Mouse (Mus musculus) liver, embryonic 12.5 days (tissue): ENCODE results near the gene Arid2. TPM values are rescaled to one million over a fixed set of nuclear protein-coding genes. Genes with fewer than 3 reads are reported as not detected.
"Not testable (repeated sequence)": the region's sequence is repeated elsewhere in the genome, so short reads cannot be mapped to it uniquely, and the experiment has no call there.

Experiments used
- ATAC-seq: fragments of 200-750 bp; cut with Nextera tagmentation; 2 replicates; pipeline ENCODE4 v1.8.0; 2017; ENCODE audit warnings: moderate number of reproducible peaks, mild to moderate bottlenecking, moderate library complexity
- H3K27ac ChIP-seq: fragments of 300-500 bp; sonication (generic); 2 replicates; pipeline ENCODE4 v1.5.1; 2016; ENCODE audit warnings: mild to moderate bottlenecking
- H3K27me3 ChIP-seq: fragments of 300-500 bp; sonication (generic); replicated peaks from 2 replicates; pipeline ENCODE4 v1.6.1; 2016; ENCODE audit warnings: mild to moderate bottlenecking, moderate library complexity
- H3K36me3 ChIP-seq: fragments of 300-500 bp; sonication (generic); 2 replicates; pipeline ENCODE4 v1.6.1; 2016; ENCODE audit warnings: mild to moderate bottlenecking, moderate library complexity
- H3K4me1 ChIP-seq: fragments of 300-500 bp; sonication (generic); 2 replicates; pipeline ENCODE4 v1.6.1; 2016
- H3K4me2 ChIP-seq: fragments of 300-500 bp; sonication (generic); 2 replicates; pipeline ENCODE4 v1.6.1; 2016; ENCODE audit warnings: mild to moderate bottlenecking, moderate library complexity
- H3K4me3 ChIP-seq: fragments of 300-500 bp; sonication (generic); 2 replicates; pipeline ENCODE4 v1.5.1; 2016; ENCODE audit warnings: mild to moderate bottlenecking, moderate library complexity
- H3K9ac ChIP-seq: fragments of 300-500 bp; sonication (generic); 2 replicates; pipeline ENCODE4 v1.6.1; 2016; ENCODE audit warnings: mild to moderate bottlenecking, moderate library complexity
- H3K9me3 ChIP-seq: fragments of 300-500 bp; sonication (generic); replicated peaks from 2 replicates; pipeline ENCODE4 v1.6.1; 2016; ENCODE audit warnings: mild to moderate bottlenecking, moderate library complexity
- WGBS: fragments of 180-500 bp; shearing (Covaris S2); methylation state at CpG from one replicate; pipeline ENCODE4 v1.1.7; 2016; ENCODE audit not compliant: insufficient replicate concordance; 5-methylcytosine and 5-hydroxymethylcytosine counted together
- polyA plus RNA-seq: library from polyadenylated mRNA; unstranded; fragments of >200 nt; fragmentation: Nextera tagmentation; extraction: Ambion mirVana; gene quantifications from 2 replicates; pipeline ENCODE4 v1.2.1, GENCODE M21; 2016

The Arid2 gene
- polyA plus RNA-seq, 1 experiment from 2014 or later = 14.1 TPM

- Histone ChIP-seq H3K4me3 (no peak overlapping the region), H3K9me3 (no peaks in the 10 kb centered on the region), H3K27me3 (no peaks in the 10 kb centered on the region), H3K36me3 (peaks cover 91% of the 10 kb centered on the region), H3K4me2 (no peak overlapping the region), H3K27ac (no peak overlapping the region), H3K9ac (no peak overlapping the region), H3K4me1 (no peaks in the 10 kb centered on the region)
- no peak for ATAC-seq
- 94% methylated on average over 6 of the region's 6 CpGs for WGBS
Measured at GRCm38 (mm10) chr15:96395071-96395470, 107.8 kb downstream of the Arid2 start.

- H3K4me3 ChIP-seq = no peak overlapping the region
- WGBS = 77% methylated on average over 8 of the region's 8 CpGs
- no peaks in the 10 kb centered on the region for H3K4me1 ChIP-seq
- H3K36me3 ChIP-seq = peaks cover 88% of the 10 kb centered on the region
- no peaks in the 10 kb centered on the region for H3K27me3 ChIP-seq
- H3K4me2 ChIP-seq = no peak overlapping the region
- H3K9me3 ChIP-seq = no peaks in the 10 kb centered on the region
- H3K9ac ChIP-seq = no peak overlapping the region
- ATAC-seq = no peak
- no peak overlapping the region for H3K27ac ChIP-seq
Measured at GRCm38 (mm10) chr15:96396641-96397344, 109.5 kb downstream of the Arid2 start.

GRCm38 (mm10) chr15:96398333-96398732 lies 111.0 kb downstream of the Arid2 start:
- 89% methylated on average over 10 of the region's 10 CpGs for WGBS
- ATAC-seq = no peak
- peaks cover 90% of the 10 kb centered on the region for H3K36me3 ChIP-seq

GRCm38 (mm10) chr15:96405548-96405947 lies 118.2 kb downstream of the Arid2 start:
- Histone ChIP-seq H3K4me2 (no peak overlapping the region), H3K27me3 (no peaks in the 10 kb centered on the region), H3K4me1 (no peaks in the 10 kb centered on the region), H3K9me3 (no peaks in the 10 kb centered on the region), H3K4me3 (no peak overlapping the region), H3K36me3 (peaks cover 72% of the 10 kb centered on the region), H3K27ac (no peak overlapping the region), H3K9ac (no peak overlapping the region)
- ATAC-seq = no peak
- WGBS = 84% methylated on average over 5 of the region's 5 CpGs

More at GRCm38 (mm10) chr15:96398333-96398732, 111.0 kb downstream of the Arid2 start:
- no peaks in the 10 kb centered on the region for H3K4me1 ChIP-seq
- H3K27me3 ChIP-seq = no peaks in the 10 kb centered on the region
- H3K9me3 ChIP-seq = no peaks in the 10 kb centered on the region
- H3K27ac ChIP-seq = no peak overlapping the region
- no peak overlapping the region for H3K4me2 ChIP-seq
- no peak overlapping the region for H3K4me3 ChIP-seq
- no peak overlapping the region for H3K9ac ChIP-seq

GRCm38 (mm10) chr15:96406253-96406652 lies 118.9 kb downstream of the Arid2 start:
- H3K4me3 ChIP-seq = no peak overlapping the region
- H3K27ac ChIP-seq = no peak overlapping the region
- ATAC-seq = no peak
- peaks cover 73% of the 10 kb centered on the region for H3K36me3 ChIP-seq
- 75% methylated on average over 4 of the region's 4 CpGs for WGBS
- H3K9ac ChIP-seq = no peak overlapping the region
- H3K27me3 ChIP-seq = no peaks in the 10 kb centered on the region
- no peaks in the 10 kb centered on the region for H3K4me1 ChIP-seq
- H3K4me2 ChIP-seq = no peak overlapping the region
- H3K9me3 ChIP-seq = no peaks in the 10 kb centered on the region

GRCm38 (mm10) chr15:96407151-96407550 lies 119.8 kb downstream of the Arid2 start:
- no peak for ATAC-seq
- Histone ChIP-seq H3K27me3 (no peaks in the 10 kb centered on the region), H3K4me1 (no peaks in the 10 kb centered on the region), H3K4me3 (no peak overlapping the region), H3K9ac (no peak overlapping the region), H3K9me3 (no peaks in the 10 kb centered on the region), H3K4me2 (no peak overlapping the region), H3K27ac (no peak overlapping the region), H3K36me3 (peaks cover 71% of the 10 kb centered on the region)
- WGBS = 82% methylated on average over 2 of the region's 2 CpGs

- peak; percentile 53; the same call in 1 of the 2 replicates for ATAC-seq
Measured at GRCm38 (mm10) chr15:96408717-96409121, 121.4 kb downstream of the Arid2 start.

GRCm38 (mm10) chr15:96418161-96418560 lies 130.8 kb downstream of the Arid2 start:
- Histone ChIP-seq H3K9me3 (no peaks in the 10 kb centered on the region), H3K4me1 (no peaks in the 10 kb centered on the region), H3K9ac (no peak overlapping the region), H3K36me3 (peaks cover 96% of the 10 kb centered on the region), H3K4me3 (no peak overlapping the region), H3K4me2 (no peak overlapping the region), H3K27ac (no peak overlapping the region), H3K27me3 (no peaks in the 10 kb centered on the region)
- 91% methylated on average over 12 of the region's 12 CpGs for WGBS
- ATAC-seq = 0 out of 2 replicates have a peak, but pooled peaks have one; percentile 24

More at GRCm38 (mm10) chr15:96408717-96409121, 121.4 kb downstream of the Arid2 start:
- no peaks in the 10 kb centered on the region for H3K4me1 ChIP-seq
- WGBS = 83% methylated on average over 6 of the region's 6 CpGs
- no peaks in the 10 kb centered on the region for H3K9me3 ChIP-seq
- no peak overlapping the region for H3K4me2 ChIP-seq
- no peak overlapping the region for H3K27ac ChIP-seq
- H3K36me3 ChIP-seq = peaks cover 73% of the 10 kb centered on the region
- H3K4me3 ChIP-seq = no peak overlapping the region
- no peaks in the 10 kb centered on the region for H3K27me3 ChIP-seq
- H3K9ac ChIP-seq = no peak overlapping the region

- no peaks in the 10 kb centered on the region for H3K4me1 ChIP-seq
- H3K27ac ChIP-seq = no peak overlapping the region
- 94% methylated on average over 8 of the region's 8 CpGs for WGBS
- H3K4me3 ChIP-seq = no peak overlapping the region
- H3K27me3 ChIP-seq = no peaks in the 10 kb centered on the region
- ATAC-seq = no peak
- H3K36me3 ChIP-seq = peaks cover 93% of the 10 kb centered on the region
- no peak overlapping the region for H3K4me2 ChIP-seq
- no peak overlapping the region for H3K9ac ChIP-seq
- no peaks in the 10 kb centered on the region for H3K9me3 ChIP-seq
Measured at GRCm38 (mm10) chr15:96419920-96420319, 132.6 kb downstream of the Arid2 start.

GRCm38 (mm10) chr15:96434202-96434601 lies 146.9 kb downstream of the Arid2 start:
- Histone ChIP-seq H3K36me3 (peaks cover 79% of the 10 kb centered on the region), H3K9me3 (no peaks in the 10 kb centered on the region), H3K4me1 (no peaks in the 10 kb centered on the region), H3K27me3 (no peaks in the 10 kb centered on the region), H3K9ac (no peak overlapping the region), H3K4me3 (no peak overlapping the region), H3K4me2 (no peak overlapping the region), H3K27ac (no peak overlapping the region)
- WGBS = 91% methylated on average over 1 of the region's 1 CpGs
- no peak for ATAC-seq

- 63% methylated on average over 6 of the region's 6 CpGs for WGBS
- not testable (repeated sequence) for H3K9me3 ChIP-seq, H3K27me3 ChIP-seq, ATAC-seq, H3K9ac ChIP-seq, H3K4me1 ChIP-seq, H3K27ac ChIP-seq, H3K4me3 ChIP-seq, H3K4me2 ChIP-seq
- H3K36me3 ChIP-seq = peaks cover 67% of the 10 kb centered on the region
Measured at GRCm38 (mm10) chr15:96441480-96441879, 154.2 kb downstream of the Arid2 start.

- ATAC-seq = no peak
- 89% methylated on average over 10 of the region's 10 CpGs for WGBS
- Histone ChIP-seq H3K4me1 (peaks cover 23% of the 10 kb centered on the region), H3K4me2 (no peak overlapping the region), H3K4me3 (no peak overlapping the region), H3K9me3 (no peaks in the 10 kb centered on the region), H3K27ac (no peak overlapping the region), H3K27me3 (no peaks in the 10 kb centered on the region), H3K9ac (no peak overlapping the region), H3K36me3 (peaks cover 68% of the 10 kb centered on the region)
Measured at GRCm38 (mm10) chr15:96446785-96447184, 159.5 kb downstream of the Arid2 start.
